Mouse (Mus musculus): ENCODE measurements around the gene Catsper4.

Catsper4 gene

GRCm38 (mm10) chr4:134251241-134252130 is 24.3 kb upstream of the Catsper4 start:
- in situ Hi-C loops (cut with MboI, MseI): loop anchor here (10.0 kb wide), 1 partner anchor 1463 kb away; no protein-coding TSS in a partner anchor

- in situ Hi-C loops (cut with MboI, MseI): loop anchor here (10.0 kb wide), 1 partner anchor 1464 kb away; no protein-coding TSS in a partner anchor
These were observed 23.7 kb upstream of the Catsper4 start for GRCm38 (mm10) chr4:134250930-134251240.

GRCm38 (mm10) chr4:134250116-134250929 is 23.1 kb upstream of the Catsper4 start:
- in situ Hi-C loops (cut with MboI, MseI): loop anchor here (10.0 kb wide), 1 partner anchor 1464 kb away; no protein-coding TSS in a partner anchor

- in situ Hi-C loops (cut with MboI, MseI): loop anchor here (10.0 kb wide), 1 partner anchor 1465 kb away; no protein-coding TSS in a partner anchor
These were observed 22.5 kb upstream of the Catsper4 start for GRCm38 (mm10) chr4:134249651-134250050.

GRCm38 (mm10) chr4:134246719-134247258 is 19.6 kb upstream of the Catsper4 start, which contains the start of gene Gm30191:
Gm30191 (plus strand) TSS chr4:134246935.
- in situ Hi-C loops (cut with MboI, MseI): no loop called here

- in situ Hi-C loops (cut with MboI, MseI): no loop called here
These were observed 19.1 kb upstream of the Catsper4 start for GRCm38 (mm10) chr4:134246256-134246655.

- in situ Hi-C loops (cut with MboI, MseI): no loop called here
These were observed 18.1 kb upstream of the Catsper4 start, which contains the start of gene Zfp593 for GRCm38 (mm10) chr4:134245148-134245843. Zfp593 (minus strand) TSS chr4:134245592.

GRCm38 (mm10) chr4:134243516-134244250 is 16.5 kb upstream of the Catsper4 start, which contains the start of gene E130218I03Rik:
E130218I03Rik (plus strand) TSS chr4:134243662.
- in situ Hi-C loops (cut with MboI, MseI): no loop called here

GRCm38 (mm10) chr4:134238686-134239085 is 11.5 kb upstream of the Catsper4 start:
- in situ Hi-C loops (cut with MboI, MseI): no loop called here

GRCm38 (mm10) chr4:134238279-134238651 is 11.1 kb upstream of the Catsper4 start, which contains the start of gene Cnksr1:
Cnksr1 (minus strand) TSS chr4:134238399.
- in situ Hi-C loops (cut with MboI, MseI): no loop called here

GRCm38 (mm10) chr4:134237582-134238278 is 10.5 kb upstream of the Catsper4 start:
- in situ Hi-C loops (cut with MboI, MseI): no loop called here

- in situ Hi-C loops (cut with MboI, MseI): no loop called here
These were observed 7.7 kb upstream of the Catsper4 start for GRCm38 (mm10) chr4:134234876-134235275.

- in situ Hi-C loops (cut with MboI, MseI): no loop called here
These were observed 3.2 kb upstream of the Catsper4 start for GRCm38 (mm10) chr4:134230431-134230830.

- in situ Hi-C loops (cut with MboI, MseI): no loop called here
These were observed 4.2 kb downstream of the Catsper4 start for GRCm38 (mm10) chr4:134222793-134223600.

- in situ Hi-C loops (cut with MboI, MseI): no loop called here
These were observed 20.6 kb downstream of the Catsper4 start for GRCm38 (mm10) chr4:134206488-134207053.

- in situ Hi-C loops (cut with MboI, MseI): no loop called here
These were observed 23.8 kb downstream of the Catsper4 start for GRCm38 (mm10) chr4:134203340-134203896.

- in situ Hi-C loops (cut with MboI, MseI): no loop called here
These were observed 24.3 kb downstream of the Catsper4 start, which contains the start of gene Gm7534 for GRCm38 (mm10) chr4:134202904-134203303. Gm7534 (minus strand) TSS chr4:134203004.

- in situ Hi-C loops (cut with MboI, MseI): no loop called here
These were observed 27.8 kb downstream of the Catsper4 start for GRCm38 (mm10) chr4:134199371-134199770.

Measured in regulatory T cell (primary cell).